Mouse (Mus musculus) CD4-positive helper T cell, adult 2 months (primary cell): ENCODE measurements around the gene Epop.

Experiments used
- DNase-seq: peaks from one replicate; pipeline ENCODE4 v3.0.0-alpha.2; 2012; ENCODE audit warnings: low read depth, missing footprints, low spot score

The Epop gene

GRCm38 (mm10) chr11:97590227-97590960 is 39.1 kb downstream of the Epop start:
- no peak for DNase-seq

- no peak for DNase-seq
These were observed 40.3 kb downstream of the Epop start for GRCm38 (mm10) chr11:97589216-97589615.

- DNase-seq = no peak
These were observed 43.6 kb downstream of the Epop start for GRCm38 (mm10) chr11:97585932-97586331.

GRCm38 (mm10) chr11:97584476-97584875 is 45.0 kb downstream of the Epop start:
- no peak for DNase-seq

- no peak for DNase-seq
These were observed 50.2 kb downstream of the Epop start for GRCm38 (mm10) chr11:97579088-97579857.

- no peak for DNase-seq
These were observed 51.2 kb downstream of the Epop start for GRCm38 (mm10) chr11:97578286-97578685.
